Mouse (Mus musculus): ENCODE results near the gene Man1a2.

GRCm38 (mm10) chr3:100563565-100563964 lies 121.7 kb downstream of the Man1a2 start:
- TF ChIP-seq CTCF (IDR thresholded peaks at IDR 0.05; ENCODE audit: low read depth): no peak
- TF ChIP-seq EP300 (optimal IDR thresholded peaks at IDR 0.05): no peak
